Mouse (Mus musculus): ENCODE data around the gene Vps52.

DNA sequence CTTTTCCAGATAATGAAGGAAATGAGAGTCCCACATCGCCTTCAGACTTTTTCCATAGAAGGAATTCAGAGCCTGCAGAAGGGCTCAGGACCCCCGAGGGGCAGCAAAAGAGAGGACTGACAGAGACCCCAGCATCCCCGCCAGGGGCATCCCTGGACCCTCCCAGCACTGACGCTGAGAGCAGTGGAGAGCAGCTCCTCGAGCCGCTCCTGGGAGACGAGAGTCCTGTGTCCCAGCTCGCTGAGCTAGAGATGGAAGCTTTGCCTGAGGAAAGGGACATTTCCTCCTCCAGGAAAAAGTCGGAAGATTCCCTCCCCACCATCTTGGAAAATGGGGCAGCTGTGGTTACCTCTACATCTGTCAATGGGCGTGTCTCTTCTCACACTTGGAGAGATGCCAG lies 42.3 kb upstream of the Vps52 start:
- TF ChIP-seq MAX (IDR thresholded peaks at IDR 0.05) (no peak), CTCF (IDR thresholded peaks at IDR 0.05; ENCODE audit: control insufficient read depth, insufficient read depth, insufficient read length) (no peak), USF1 (IDR thresholded peaks at IDR 0.05; ENCODE audit: low read depth) (no peak), CEBPB (IDR thresholded peaks at IDR 0.05; ENCODE audit: low read depth) (no peak), MYOG (IDR thresholded peaks at IDR 0.05; ENCODE audit: control insufficient read depth, extremely low read depth, insufficient read length) (no peak), MYOD1 (IDR thresholded peaks at IDR 0.05; ENCODE audit: control insufficient read depth, insufficient read length, low read depth) (no peak)
